Mouse (Mus musculus) erythroblast, embryonic 14.5 days (primary cell): ENCODE measurements around the gene Gm49393.

ENCODE experiments used
- GATA1 ChIP-seq: IDR thresholded peaks from 2 replicates; pipeline ENCODE4 v1.6.1; 2012; ENCODE audit warnings: low read length, inconsistent platforms, mixed read lengths
- TAL1 ChIP-seq: IDR thresholded peaks from 3 replicates; pipeline ENCODE4 v1.6.1; 2012; ENCODE audit warnings: low read length, inconsistent platforms, mixed read lengths

- TF ChIP-seq TAL1 (no peak), GATA1 (no peak)
These were observed 1.1 kb upstream of the Gm49393 start, which contains the start of the genes Gm49391 and Ctla2a for GRCm38 (mm10) chr13:60936500-60936901.
